Mouse (Mus musculus) limb, embryonic 14.5 days (tissue): Measurements from ENCODE around the gene Usp24. TPM values are rescaled to one million over a fixed set of nuclear protein-coding genes. Genes with fewer than 3 reads are reported as not detected.

Experiments
- ATAC-seq: fragments of 200-750 bp; cut with Nextera tagmentation; 2 replicates; pipeline ENCODE4 v1.8.0; 2017; ENCODE audit warnings: low read depth, moderate number of reproducible peaks, moderate TSS enrichment; ENCODE audit not compliant: low FRiP score
- DNase-seq: peaks from one replicate; pipeline ENCODE4 v3.0.0-alpha.2; 2015; ENCODE audit warnings: low spot score
- H3K27ac ChIP-seq: fragments of 300-500 bp; sonication (generic); replicated peaks from 2 replicates; pipeline ENCODE4 v1.5.1; 2014; ENCODE audit warnings: low read depth, mild to moderate bottlenecking, low read length, moderate library complexity, mixed read lengths
- H3K27me3 ChIP-seq: fragments of 300-500 bp; sonication (generic); 2 replicates; pipeline ENCODE4 v1.6.1; 2014; ENCODE audit warnings: low read length, mixed read lengths; ENCODE audit not compliant: control insufficient read depth, insufficient read depth
- H3K36me3 ChIP-seq: fragments of 300-500 bp; sonication (generic); 2 replicates; pipeline ENCODE4 v1.6.1; 2014; ENCODE audit warnings: mild to moderate bottlenecking, low read length, moderate library complexity, mixed read lengths; ENCODE audit not compliant: control insufficient read depth, insufficient read depth
- H3K4me1 ChIP-seq: fragments of 300-500 bp; sonication (generic); 2 replicates; pipeline ENCODE4 v1.6.1; 2014; ENCODE audit warnings: antibody characterized with exemption, low read length, mixed read lengths; ENCODE audit not compliant: control insufficient read depth, insufficient read depth
- H3K4me2 ChIP-seq: fragments of 300-500 bp; sonication (generic); replicated peaks from 2 replicates; pipeline ENCODE4 v1.6.1; 2014; ENCODE audit warnings: low read depth, mild to moderate bottlenecking, low read length, moderate library complexity; ENCODE audit not compliant: severe bottlenecking
- H3K4me3 ChIP-seq: fragments of 300-500 bp; sonication (generic); replicated peaks from 2 replicates; pipeline ENCODE4 v1.5.1; 2014; ENCODE audit warnings: low read length
- H3K9ac ChIP-seq: fragments of 300-500 bp; sonication (generic); 2 replicates; pipeline ENCODE4 v1.6.1; 2014; ENCODE audit warnings: mild to moderate bottlenecking, low read depth, low read length, moderate library complexity; ENCODE audit not compliant: severe bottlenecking
- H3K9me3 ChIP-seq: fragments of 300-500 bp; sonication (generic); 2 replicates; pipeline ENCODE4 v1.6.1; 2016; ENCODE audit warnings: low read length; ENCODE audit not compliant: control insufficient read depth
- POLR2A ChIP-seq: fragments of 200-500 bp; IDR thresholded peaks from 2 replicates; pipeline ENCODE4 v1.8.0; 2012; ENCODE audit warnings: inconsistent platforms, mild to moderate bottlenecking, moderate library complexity, borderline replicate concordance; ENCODE audit not compliant: insufficient read depth, insufficient read length; ENCODE audit errors: extremely low read depth
- WGBS: fragments of 180-500 bp; shearing (Covaris S2); extraction: QIAGEN DNeasy Blood & Tissue Kit; methylation state at CpG from one replicate; pipeline ENCODE4 v1.1.7; 2014; 5-methylcytosine and 5-hydroxymethylcytosine counted together
- polyA plus RNA-seq, 2 experiments: library from polyadenylated mRNA; depleted of rRNA in 1 of 2; stranded (reverse) in 1 of 2; unstranded in 1 of 2; fragments of >200 nt; fragmentation: Nextera tagmentation in 1 of 2; extraction: Ambion mirVana in 1 of 2; gene quantifications; 2 replicates each; pipeline versions ENCODE4 v1.2.1 to v1.2.3; 2012 to 2014

Usp24 gene
- polyA plus RNA-seq (2012; rRNA removed): 15.7 TPM in 2 replicates
- 12.5 and 16.7 TPM in 2 replicates for polyA plus RNA-seq (2014; fragmentation: Nextera tagmentation; extraction: Ambion mirVana)

DNA sequence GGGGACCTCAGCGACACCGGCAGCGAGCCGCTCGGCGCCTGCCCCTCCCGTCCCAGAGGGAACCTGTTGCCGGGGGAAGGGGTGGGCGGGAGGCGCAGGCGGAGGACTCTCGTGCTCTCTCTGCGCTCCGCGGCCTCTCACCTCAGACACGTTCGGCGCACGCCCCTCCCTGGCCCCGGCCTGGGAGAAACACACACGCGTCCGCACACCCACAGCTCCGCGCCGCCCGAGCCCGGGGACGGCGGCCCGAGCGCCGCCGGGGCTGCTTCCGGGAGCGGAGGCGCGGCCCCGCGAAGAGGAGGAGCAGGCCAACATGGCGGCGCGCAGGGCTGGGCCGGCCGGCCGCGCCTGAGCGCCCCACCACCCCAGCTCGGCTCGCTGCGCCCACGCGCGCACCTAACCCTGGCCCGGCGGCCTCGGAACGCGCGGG lies at the start of gene Usp24:
Usp24 (plus strand) TSS at position 293 of the 430 bp plus-strand sequence.
- H3K9ac ChIP-seq: peak within 1 kb of the TSS; percentile 96
- ATAC-seq (peak; percentile 89), DNase-seq (peak; percentile 53)
- H3K36me3 ChIP-seq: no peaks in the 10 kb centered on the region
- H3K27me3 ChIP-seq: no peaks in the 10 kb centered on the region
- under 1% methylated on average over 26 of the region's 60 CpGs for WGBS
- no peaks in the 10 kb centered on the region for H3K9me3 ChIP-seq
- peak; percentile 76; the same call in 1 of the 2 replicates for TF ChIP-seq POLR2A
- peak within 1 kb of the TSS; percentile 90 for H3K27ac ChIP-seq
- H3K4me3 ChIP-seq: peak within 1 kb of the TSS; percentile 95
- H3K4me1 ChIP-seq: peaks cover 31% of the 10 kb centered on the region
- H3K4me2 ChIP-seq: peak within 1 kb of the TSS; percentile 89

DNA sequence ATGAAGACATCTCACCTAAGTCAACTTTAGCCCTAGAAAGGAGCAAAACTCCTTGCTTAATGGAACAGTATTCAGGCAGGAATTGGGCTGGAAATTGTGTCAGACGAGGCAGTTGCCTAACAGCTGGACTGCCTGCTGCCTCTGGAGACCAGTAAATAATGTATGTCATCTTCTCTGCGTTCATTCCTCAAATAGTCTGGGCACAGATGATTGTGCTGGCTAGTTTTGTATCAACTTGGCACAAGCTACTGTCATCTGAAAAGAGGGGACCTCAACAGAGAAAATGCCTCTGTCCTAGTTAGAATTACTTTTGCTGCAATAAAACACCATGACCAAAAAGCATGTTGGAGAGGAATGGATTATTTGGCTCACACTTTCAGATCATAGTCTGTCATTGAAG lies 39.1 kb upstream of the Usp24 start:
- Histone ChIP-seq H3K4me3 (no peak overlapping the region), H3K4me2 (no peak overlapping the region), H3K36me3 (no peaks in the 10 kb centered on the region), H3K27me3 (no peaks in the 10 kb centered on the region), H3K9me3 (no peaks in the 10 kb centered on the region), H3K4me1 (peaks cover 9% of the 10 kb centered on the region; the same call in 1 of the 2 replicates), H3K27ac (no peak overlapping the region), H3K9ac (no peak overlapping the region)
- DNase-seq (no peak), ATAC-seq (no peak)
- 38% methylated on average over 2 of the region's 2 CpGs for WGBS
- no peak for TF ChIP-seq POLR2A

- ATAC-seq (no peak), DNase-seq (no peak)
- H3K9ac ChIP-seq: no peak overlapping the region
Observed at GRCm38 (mm10) chr4:106279177-106279576, 36.8 kb upstream of the Usp24 start.

GRCm38 (mm10) chr4:106281128-106281491 lies 34.9 kb upstream of the Usp24 start:
- 0 out of 2 replicates have a peak overlapping the region, but pooled peaks have one; percentile 55 for H3K27ac ChIP-seq
- WGBS: 48% methylated on average over 2 of the region's 2 CpGs
- ATAC-seq: no peak
- H3K27me3 ChIP-seq: no peaks in the 10 kb centered on the region
- no peak overlapping the region for H3K4me3 ChIP-seq
- no peak for TF ChIP-seq POLR2A
- H3K36me3 ChIP-seq: no peaks in the 10 kb centered on the region
- H3K9me3 ChIP-seq: no peaks in the 10 kb centered on the region
- DNase-seq: no peak
- peaks cover 9% of the 10 kb centered on the region; the same call in 1 of the 2 replicates for H3K4me1 ChIP-seq
- H3K9ac ChIP-seq: no peak overlapping the region
- peak overlapping the region; percentile 29; the same call in 1 of the 2 replicates for H3K4me2 ChIP-seq

More at GRCm38 (mm10) chr4:106279177-106279576, 36.8 kb upstream of the Usp24 start:
- no peaks in the 10 kb centered on the region for H3K9me3 ChIP-seq
- no peaks in the 10 kb centered on the region for H3K36me3 ChIP-seq
- no peak overlapping the region for H3K4me3 ChIP-seq
- WGBS: 27% methylated on average over 4 of the region's 4 CpGs
- H3K27me3 ChIP-seq: no peaks in the 10 kb centered on the region
- no peak for TF ChIP-seq POLR2A
- no peak overlapping the region for H3K27ac ChIP-seq
- no peak overlapping the region for H3K4me2 ChIP-seq
- H3K4me1 ChIP-seq: peaks cover 9% of the 10 kb centered on the region; the same call in 1 of the 2 replicates

DNA sequence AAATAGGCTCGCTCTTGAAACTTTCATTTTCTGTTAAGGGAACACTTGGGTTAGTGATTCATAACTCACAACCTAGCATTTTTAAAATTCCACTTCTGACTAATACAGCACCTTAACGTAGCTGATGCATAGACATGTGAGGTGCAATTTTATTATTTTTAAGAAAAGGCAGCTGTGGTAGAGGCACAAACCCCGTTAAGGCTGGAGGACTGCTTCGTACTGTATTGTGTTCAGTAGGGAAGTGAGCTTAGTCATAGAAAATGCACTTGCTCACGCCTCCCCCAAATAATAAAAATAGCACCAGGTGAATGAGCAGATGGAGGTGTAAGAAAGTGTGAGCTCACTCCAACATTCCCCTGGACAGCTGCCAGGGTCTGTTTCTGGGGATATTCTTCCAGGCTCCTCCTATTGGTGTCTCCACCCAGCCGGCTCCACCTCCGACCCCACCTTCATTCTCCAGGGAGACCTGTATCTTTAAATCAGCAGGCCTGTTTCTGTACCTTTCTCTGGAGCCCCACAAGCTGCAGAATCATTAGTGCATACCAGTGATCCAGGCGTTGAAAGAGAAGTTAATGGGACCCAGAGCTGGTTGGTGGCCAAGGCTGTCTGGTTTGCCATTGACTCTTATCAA lies 34.4 kb upstream of the Usp24 start:
- ATAC-seq: peak; percentile 57; the same call in 1 of the 2 replicates
- Histone ChIP-seq H3K36me3 (no peaks in the 10 kb centered on the region), H3K4me1 (peaks cover 9% of the 10 kb centered on the region; the same call in 1 of the 2 replicates), H3K9ac (no peak overlapping the region), H3K4me3 (no peak overlapping the region), H3K27me3 (no peaks in the 10 kb centered on the region), H3K9me3 (no peaks in the 10 kb centered on the region), H3K4me2 (peak overlapping the region; percentile 29; the same call in 1 of the 2 replicates), H3K27ac (0 out of 2 replicates have a peak overlapping the region, but pooled peaks have one; percentile 40)
- 20% methylated on average over 8 of the region's 8 CpGs for WGBS
- no peak for TF ChIP-seq POLR2A
- DNase-seq: peak; percentile 79
